Mouse (Mus musculus) heart, postnatal 0 days (tissue): ENCODE data around the gene Trpv1. TPM values are rescaled to one million over a fixed set of nuclear protein-coding genes. Genes with fewer than 3 reads are reported as not detected.

ENCODE experiments used
- ATAC-seq: fragments of 200-750 bp; cut with Nextera tagmentation; 2 replicates; pipeline ENCODE4 v1.8.0; 2017; ENCODE audit warnings: low read depth, moderate number of reproducible peaks, moderate library complexity; ENCODE audit not compliant: insufficient read depth
- DNase-seq: peaks from one replicate; pipeline ENCODE4 v3.0.0-alpha.2; 2016; ENCODE audit warnings: low spot score
- H3K27ac ChIP-seq: fragments of 300-500 bp; sonication (generic); 2 replicates; pipeline ENCODE4 v1.5.1; 2014; ENCODE audit warnings: low read depth, mild to moderate bottlenecking
- H3K27me3 ChIP-seq: fragments of 300-500 bp; sonication (generic); 2 replicates; pipeline ENCODE4 v1.6.1; 2014; ENCODE audit warnings: low read length, mixed read lengths; ENCODE audit not compliant: control insufficient read depth, insufficient read depth
- H3K36me3 ChIP-seq: fragments of 300-500 bp; sonication (generic); replicated peaks from 2 replicates; pipeline ENCODE4 v1.6.1; 2014; ENCODE audit warnings: low read length, mixed read lengths; ENCODE audit not compliant: control insufficient read depth, insufficient read depth
- H3K4me1 ChIP-seq: fragments of 300-500 bp; sonication (generic); 2 replicates; pipeline ENCODE4 v1.6.1; 2014; ENCODE audit warnings: antibody characterized with exemption; ENCODE audit not compliant: control insufficient read depth, insufficient read depth
- H3K4me2 ChIP-seq: fragments of 300-500 bp; sonication (generic); 2 replicates; pipeline ENCODE4 v1.6.1; 2014; ENCODE audit warnings: low read depth, mild to moderate bottlenecking, low read length, moderate library complexity
- H3K4me3 ChIP-seq: fragments of 300-500 bp; sonication (generic); 2 replicates; pipeline ENCODE4 v1.5.1; 2014; ENCODE audit warnings: low read depth, low read length
- H3K9ac ChIP-seq: fragments of 300-500 bp; sonication (generic); replicated peaks from 2 replicates; pipeline ENCODE4 v1.6.1; 2014; ENCODE audit warnings: low read depth, low read length, mixed read lengths
- H3K9me3 ChIP-seq: fragments of 300-500 bp; sonication (generic); replicated peaks from 2 replicates; pipeline ENCODE4 v1.6.1; 2016; ENCODE audit warnings: low read length; ENCODE audit not compliant: control insufficient read depth
- CTCF ChIP-seq: IDR thresholded peaks from 2 replicates; pipeline ENCODE4 v1.5.1; 2016; ENCODE audit warnings: antibody characterized with exemption, control low read depth, low read depth
- EP300 ChIP-seq: IDR thresholded peaks from 2 replicates; pipeline ENCODE4 v1.6.1; 2016; ENCODE audit warnings: antibody characterized with exemption, low read depth
- WGBS: fragments of 180-500 bp; shearing (Covaris S2); extraction: QIAGEN DNeasy Blood & Tissue Kit; methylation state at CpG from one replicate; pipeline ENCODE4 v1.1.7; 2014; 5-methylcytosine and 5-hydroxymethylcytosine counted together
- polyA plus RNA-seq: library from polyadenylated mRNA; unstranded; fragments of >200 nt; fragmentation: Nextera tagmentation; extraction: Ambion mirVana; gene quantifications from 2 replicates; pipeline ENCODE4 v1.2.1, GENCODE M21; 2015
- total RNA-seq: library from RNA; depleted of rRNA; stranded (reverse); fragments of >200 nt; gene quantifications from 2 replicates; pipeline ENCODE4 v1.2.3, GENCODE M21; 2014; ENCODE audit warnings: low replicate concordance

Gene Trpv1
- total and polyA plus RNA-seq, 2 experiments from 2014 or later: 0.07 to 3.1 TPM

DNA sequence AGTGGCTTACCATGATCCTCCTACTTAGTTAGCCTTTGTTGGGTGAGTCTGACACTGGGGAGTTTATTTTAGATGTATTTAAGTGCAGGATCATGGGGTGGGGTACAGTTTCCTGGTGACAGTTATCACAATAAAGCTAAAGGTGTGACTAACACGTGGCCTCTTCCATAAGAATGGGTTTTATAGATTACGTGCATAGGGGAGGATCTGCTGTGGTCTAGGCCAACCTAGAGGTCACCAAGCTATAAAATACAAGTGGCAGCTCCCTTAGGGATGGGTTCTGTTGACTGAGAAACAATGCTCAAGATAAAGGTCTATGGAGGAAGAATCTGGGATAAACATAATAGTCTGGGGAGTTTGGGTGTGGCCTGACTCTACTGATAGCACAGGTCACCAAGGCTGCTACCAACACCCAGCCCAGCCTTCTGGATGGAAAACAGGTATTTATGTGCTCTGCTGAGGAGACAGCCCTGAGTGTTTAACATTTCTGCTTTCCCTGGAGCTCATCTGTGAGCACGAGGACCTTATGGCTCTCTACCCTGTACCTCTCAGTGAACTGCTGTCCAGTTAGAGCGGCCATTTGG, 23.4 kb downstream of the Trpv1 start:
- H3K27ac ChIP-seq: no peak overlapping the region
- no peak for DNase-seq
- H3K4me2 ChIP-seq: no peak overlapping the region
- TF ChIP-seq CTCF (no peak), EP300 (no peak)
- no peak overlapping the region for H3K9ac ChIP-seq
- no peaks in the 10 kb centered on the region for H3K36me3 ChIP-seq
- no peak overlapping the region for H3K4me3 ChIP-seq
- H3K9me3 ChIP-seq: no peaks in the 10 kb centered on the region
- no peak for ATAC-seq
- WGBS: 68% methylated on average over 4 of the region's 4 CpGs
- H3K27me3 ChIP-seq: no peaks in the 10 kb centered on the region
- H3K4me1 ChIP-seq: no peaks in the 10 kb centered on the region

DNA sequence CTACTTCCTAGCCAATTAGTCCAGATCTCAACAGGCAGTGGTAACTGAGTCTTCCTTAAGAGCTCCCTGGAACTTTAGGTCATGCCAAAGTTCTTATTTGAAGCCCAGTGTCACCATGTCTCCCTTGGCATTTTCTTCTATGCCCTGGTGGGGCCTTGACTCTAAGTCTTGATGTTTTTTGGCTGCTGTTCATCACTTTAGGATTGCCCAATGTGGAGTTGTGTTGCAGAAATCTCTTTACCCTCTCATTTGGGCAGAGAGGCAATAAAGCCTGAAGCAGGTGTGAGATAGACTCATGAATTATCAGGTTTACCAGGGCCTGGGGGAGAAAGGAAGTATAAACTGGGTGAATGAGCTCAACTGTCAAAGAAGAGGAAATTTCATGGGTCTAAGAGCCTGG, 24.6 kb downstream of the Trpv1 start:
- Histone ChIP-seq H3K4me2 (no peak overlapping the region), H3K9me3 (no peaks in the 10 kb centered on the region), H3K27ac (no peak overlapping the region), H3K4me1 (no peaks in the 10 kb centered on the region), H3K27me3 (no peaks in the 10 kb centered on the region), H3K36me3 (no peaks in the 10 kb centered on the region), H3K4me3 (no peak overlapping the region), H3K9ac (no peak overlapping the region)
- TF ChIP-seq EP300 (no peak), CTCF (no peak)
- no peak for DNase-seq
- ATAC-seq: no peak

DNA sequence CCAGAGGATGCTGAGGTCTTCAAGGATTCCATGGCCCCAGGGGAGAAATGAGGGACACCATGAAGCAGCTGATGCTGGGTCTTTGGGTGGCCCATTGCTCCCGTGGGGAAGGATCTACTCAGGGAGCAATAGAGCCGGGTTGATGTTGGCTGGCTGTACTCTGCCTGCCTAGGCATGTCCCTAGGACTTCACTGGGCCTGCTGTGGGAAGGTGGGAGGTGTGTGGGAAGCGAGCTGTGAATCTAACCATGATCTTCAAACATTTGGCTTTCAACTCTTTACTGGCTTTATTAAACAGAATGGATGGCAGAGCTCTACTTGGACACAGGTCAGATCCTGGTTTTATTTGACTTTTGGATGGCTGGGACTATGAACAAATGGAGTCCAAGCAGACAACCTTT, 26.4 kb downstream of the Trpv1 start:
- no peaks in the 10 kb centered on the region for H3K36me3 ChIP-seq
- H3K27me3 ChIP-seq: no peaks in the 10 kb centered on the region
- no peak for TF ChIP-seq EP300
- TF ChIP-seq CTCF: no peak
- 61% methylated on average over 3 of the region's 3 CpGs for WGBS
- DNase-seq (no peak), ATAC-seq (no peak)
- no peaks in the 10 kb centered on the region for H3K4me1 ChIP-seq
- no peak overlapping the region for H3K4me2 ChIP-seq
- no peak overlapping the region for H3K9ac ChIP-seq
- H3K4me3 ChIP-seq: no peak overlapping the region
- H3K27ac ChIP-seq: no peak overlapping the region
- no peaks in the 10 kb centered on the region for H3K9me3 ChIP-seq

DNA sequence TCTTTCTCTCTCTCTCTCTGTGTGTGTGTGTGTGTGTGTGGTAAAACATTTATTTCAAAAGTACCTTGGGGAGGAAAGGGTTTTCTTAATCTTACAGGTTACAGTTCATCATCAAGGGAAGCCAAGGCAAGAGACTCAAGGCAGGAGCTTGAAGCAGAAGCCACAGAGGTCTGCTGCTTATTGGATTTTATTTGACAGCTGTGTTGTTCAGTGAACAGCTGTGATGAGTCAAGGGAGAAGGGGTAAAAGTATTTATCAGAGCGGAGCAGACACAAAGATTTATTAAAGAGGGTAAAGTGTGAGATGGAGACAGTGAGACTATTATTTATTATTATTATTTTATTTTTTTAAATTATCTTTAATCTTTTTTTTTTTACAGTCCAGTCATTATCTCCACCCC, 27.3 kb downstream of the Trpv1 start:
- TF ChIP-seq EP300 (no peak), CTCF (no peak)
- WGBS: 54% methylated on average over 1 of the region's 1 CpGs

DNA sequence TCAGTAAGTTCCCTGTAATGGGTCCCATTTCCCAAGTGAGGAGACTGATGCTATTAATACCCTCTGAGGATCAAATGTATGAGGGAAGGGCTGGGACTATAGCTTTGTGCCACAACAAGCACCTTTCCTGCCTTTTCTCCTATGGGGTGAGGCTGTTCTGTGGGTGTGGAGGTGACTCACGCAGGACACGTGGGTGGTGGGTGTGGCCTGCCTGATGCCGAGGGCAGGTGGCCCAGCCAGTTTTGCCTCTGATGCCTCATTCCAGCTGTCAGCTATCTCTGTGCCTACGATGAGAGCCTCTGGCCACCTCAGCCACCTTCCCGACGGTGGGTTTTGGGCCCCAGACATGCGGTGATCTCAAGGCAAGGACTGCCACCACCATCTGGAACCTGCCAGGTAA, 33.2 kb downstream of the Trpv1 start, which contains the start of gene Trpv3:
Trpv3 (plus strand) TSS at position 122 of the 400 bp plus-strand sequence.
- TF ChIP-seq CTCF: no peak
- no peak for TF ChIP-seq EP300
- WGBS: 68% methylated on average over 7 of the region's 7 CpGs
- Histone ChIP-seq H3K36me3 (no peaks in the 10 kb centered on the region), H3K4me1 (no peaks in the 10 kb centered on the region), H3K27ac (no peak within 1 kb of the TSS), H3K9ac (no peak within 1 kb of the TSS), H3K27me3 (0 out of 2 replicates have a peak, but pooled peaks cover 3% of the 10 kb centered on the region), H3K9me3 (no peaks in the 10 kb centered on the region), H3K4me3 (no peak within 1 kb of the TSS), H3K4me2 (no peak within 1 kb of the TSS)
- ATAC-seq: no peak
- DNase-seq: no peak

More for the DNA sequence above, 27.3 kb downstream of the Trpv1 start:
- ATAC-seq (no peak), DNase-seq (no peak)
- Histone ChIP-seq H3K27ac (no peak overlapping the region), H3K36me3 (no peaks in the 10 kb centered on the region), H3K9me3 (no peaks in the 10 kb centered on the region), H3K27me3 (no peaks in the 10 kb centered on the region), H3K4me1 (no peaks in the 10 kb centered on the region), H3K4me3 (no peak overlapping the region), H3K4me2 (no peak overlapping the region), H3K9ac (no peak overlapping the region)

DNA sequence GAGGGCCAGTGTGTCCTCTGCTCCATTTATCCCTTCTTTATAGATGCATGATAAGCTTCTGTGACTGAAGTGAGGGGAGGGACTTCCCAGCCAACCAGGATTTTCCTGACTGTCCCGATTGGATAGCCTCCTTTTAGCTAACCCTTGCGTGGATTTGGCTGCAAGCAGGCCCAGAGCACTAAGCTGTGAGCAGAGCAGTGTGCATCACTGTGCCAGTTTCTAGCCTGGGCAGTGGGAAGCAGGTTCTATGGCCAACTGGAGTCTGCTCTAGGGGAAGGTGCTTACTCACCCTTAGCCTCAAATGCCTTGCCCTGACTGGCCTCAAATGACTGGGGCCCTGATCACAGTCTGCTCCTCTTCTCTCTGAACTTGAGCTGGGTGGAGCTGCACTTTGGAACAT, 40.7 kb downstream of the Trpv1 start:
- no peak overlapping the region for H3K9ac ChIP-seq
- H3K27ac ChIP-seq: no peak overlapping the region
- no peaks in the 10 kb centered on the region for H3K9me3 ChIP-seq
- H3K4me2 ChIP-seq: no peak overlapping the region
- 31% methylated on average over 2 of the region's 2 CpGs for WGBS
- TF ChIP-seq CTCF (no peak), EP300 (no peak)
- no peaks in the 10 kb centered on the region for H3K36me3 ChIP-seq
- H3K27me3 ChIP-seq: no peaks in the 10 kb centered on the region
- H3K4me3 ChIP-seq: no peak overlapping the region
- DNase-seq: no peak
- H3K4me1 ChIP-seq: no peaks in the 10 kb centered on the region
- no peak for ATAC-seq
